Mouse (Mus musculus) CH12.LX (cell line): Measurements from ENCODE around the gene Fbxo3. TPM values are rescaled to one million over a fixed set of nuclear protein-coding genes. Genes with fewer than 3 reads are reported as not detected.

Experiments
- DNase-seq: peaks from one replicate; pipeline ENCODE4 v3.0.0-alpha.2; 2013; ENCODE audit errors: extremely low read depth
- H3K27ac ChIP-seq: 2 replicates; pipeline ENCODE4 v1.5.1; 2012; ENCODE audit warnings: low read depth, mild to moderate bottlenecking, control low read depth, moderate library complexity; ENCODE audit not compliant: insufficient read depth
- H3K27me3 ChIP-seq: replicated peaks from 2 replicates; pipeline ENCODE3; 2012; ENCODE audit warnings: inconsistent platforms
- H3K36me3 ChIP-seq, 2 experiments: replicated peaks in 1 of 2; 2 replicates each; pipeline versions ENCODE3 to v1.6.1; 2012; ENCODE audit warnings: inconsistent platforms in 1 of 2, low read length in 1 of 2, mild to moderate bottlenecking in 1 of 2, mixed read lengths in 1 of 2, moderate library complexity in 1 of 2; ENCODE audit not compliant: control insufficient read depth in 1 of 2, insufficient read depth in 1 of 2
- H3K4me1 ChIP-seq, 2 experiments: 2 replicates each; pipeline ENCODE4 v1.6.1; 2012; ENCODE audit warnings: inconsistent platforms in 1 of 2, moderate library complexity in 1 of 2; ENCODE audit not compliant: insufficient read depth in 2 of 2, control insufficient read depth in 1 of 2
- H3K4me2 ChIP-seq: 2 replicates; pipeline ENCODE4 v1.6.1; 2012; ENCODE audit warnings: low read depth, mild to moderate bottlenecking, control low read depth; ENCODE audit not compliant: poor library complexity, insufficient read depth, severe bottlenecking
- H3K4me3 ChIP-seq, 3 experiments: fragments of 150-350 bp in 1 of 3; sonication (generic) in 1 of 3; replicated peaks in 1 of 3; 2 replicates each; pipeline versions ENCODE3 to v1.5.1; 2011 to 2012; ENCODE audit warnings: low read depth in 2 of 3, low read length in 2 of 3, mild to moderate bottlenecking in 2 of 3, moderate library complexity in 2 of 3, control low read depth in 1 of 3, improper control_type of control experiment in 1 of 3, inconsistent platforms in 1 of 3, mixed read lengths in 1 of 3; ENCODE audit not compliant: poor library complexity in 1 of 3
- H3K79me2 ChIP-seq: replicated peaks from 2 replicates; pipeline ENCODE4 v1.6.1; 2012; ENCODE audit warnings: mild to moderate bottlenecking, moderate library complexity; ENCODE audit not compliant: control insufficient read depth, poor library complexity, insufficient read depth, severe bottlenecking; ENCODE audit errors: extremely low read depth
- H3K9ac ChIP-seq: 2 replicates; pipeline ENCODE4 v1.6.1; 2012; ENCODE audit warnings: low read depth, mild to moderate bottlenecking, control low read depth, moderate library complexity; ENCODE audit not compliant: insufficient read depth
- H3K9me3 ChIP-seq: replicated peaks from 2 replicates; pipeline ENCODE3; 2012; ENCODE audit warnings: low read length, inconsistent platforms, mixed read lengths
- BHLHE40 ChIP-seq: IDR thresholded peaks from 2 replicates; pipeline ENCODE4 v1.6.1; 2011; ENCODE audit warnings: mild to moderate bottlenecking, low read depth, low read length, improper control_type of control experiment
- CHD1 ChIP-seq: IDR thresholded peaks from 2 replicates; pipeline ENCODE4 v1.6.1; 2012; ENCODE audit warnings: low read depth, low read length, improper control_type of control experiment, inconsistent platforms
- CHD2 ChIP-seq: IDR thresholded peaks from 2 replicates; pipeline ENCODE4 v1.6.1; 2011; ENCODE audit warnings: low read length, improper control_type of control experiment
- CTCF ChIP-seq, 2 experiments: IDR thresholded peaks in 1 of 2; conservative IDR thresholded peaks in 1 of 2; 2 replicates each; pipeline ENCODE4 v1.5.1; 2011 to 2012; ENCODE audit warnings: low read depth in 2 of 2, low read length in 2 of 2, improper control_type of control experiment in 1 of 2, inconsistent platforms in 1 of 2, mild to moderate bottlenecking in 1 of 2, moderate library complexity in 1 of 2
- E2F4 ChIP-seq: IDR thresholded peaks from 2 replicates; pipeline ENCODE4 v1.6.1; 2011; ENCODE audit warnings: low read depth, low read length, improper control_type of control experiment; ENCODE audit not compliant: insufficient replicate concordance
- ELF1 ChIP-seq: IDR thresholded peaks from 2 replicates; pipeline ENCODE4 v1.6.1; 2014; ENCODE audit warnings: low read depth, mild to moderate bottlenecking, inconsistent platforms, low read length, improper control_type of control experiment
- EP300 ChIP-seq: IDR thresholded peaks from 2 replicates; pipeline ENCODE4 v1.6.1; 2011; ENCODE audit warnings: low read length, improper control_type of control experiment
- ETS1 ChIP-seq: conservative IDR thresholded peaks from 2 replicates; pipeline ENCODE4 v1.6.1; 2012; ENCODE audit warnings: low read depth, mild to moderate bottlenecking, inconsistent platforms, low read length, improper control_type of control experiment, moderate library complexity
- GABPA ChIP-seq: IDR thresholded peaks from 2 replicates; pipeline ENCODE4 v1.6.1; 2012; ENCODE audit warnings: low read depth, low read length, improper control_type of control experiment, inconsistent platforms; ENCODE audit not compliant: insufficient replicate concordance
- HCFC1 ChIP-seq: IDR thresholded peaks from 2 replicates; pipeline ENCODE4 v1.6.1; 2012; ENCODE audit warnings: low read depth, mild to moderate bottlenecking, inconsistent platforms, low read length, improper control_type of control experiment
- IRF4 ChIP-seq: IDR thresholded peaks from 2 replicates; pipeline ENCODE4 v1.6.1; 2014; ENCODE audit warnings: low read depth, mild to moderate bottlenecking, inconsistent platforms, low read length, improper control_type of control experiment
- JUN ChIP-seq: IDR thresholded peaks from 2 replicates; pipeline ENCODE4 v1.6.1; 2011; ENCODE audit warnings: low read depth, mild to moderate bottlenecking, low read length, improper control_type of control experiment, moderate library complexity; ENCODE audit not compliant: insufficient read depth
- JUND ChIP-seq: conservative IDR thresholded peaks from 2 replicates; pipeline ENCODE4 v1.6.1; 2011; ENCODE audit warnings: low read depth, low read length, improper control_type of control experiment
- KAT2A ChIP-seq: IDR thresholded peaks from 2 replicates; pipeline ENCODE4 v1.6.1; 2012; ENCODE audit warnings: low read length, improper control_type of control experiment, inconsistent platforms; ENCODE audit not compliant: insufficient replicate concordance
- MAFK ChIP-seq: IDR thresholded peaks from 2 replicates; pipeline ENCODE4 v1.6.1; 2011; ENCODE audit warnings: low read length, improper control_type of control experiment; ENCODE audit not compliant: insufficient replicate concordance
- MAZ ChIP-seq: IDR thresholded peaks from 2 replicates; pipeline ENCODE4 v1.6.1; 2012; ENCODE audit warnings: low read depth, mild to moderate bottlenecking, inconsistent platforms, low read length, improper control_type of control experiment, moderate library complexity
- MEF2A ChIP-seq: IDR thresholded peaks from 2 replicates; pipeline ENCODE4 v1.6.1; 2014; ENCODE audit warnings: low read depth, mild to moderate bottlenecking, inconsistent platforms, low read length, improper control_type of control experiment, borderline replicate concordance
- MXI1 ChIP-seq: IDR thresholded peaks from 2 replicates; pipeline ENCODE4 v1.6.1; 2011; ENCODE audit warnings: mild to moderate bottlenecking, low read depth, low read length, improper control_type of control experiment
- MYC ChIP-seq: IDR thresholded peaks from 2 replicates; pipeline ENCODE4 v1.6.1; 2011; ENCODE audit warnings: low read depth, mild to moderate bottlenecking, improper control_type of control experiment, low read length
- NELFE ChIP-seq: IDR thresholded peaks from 2 replicates; pipeline ENCODE4 v1.6.1; 2011; ENCODE audit warnings: low read depth, low read length, improper control_type of control experiment
- NRF1 ChIP-seq: IDR thresholded peaks from 2 replicates; pipeline ENCODE4 v1.6.1; 2014; ENCODE audit warnings: low read depth, mild to moderate bottlenecking, inconsistent platforms, low read length, improper control_type of control experiment, moderate library complexity
- PAX5 ChIP-seq: IDR thresholded peaks from 2 replicates; pipeline ENCODE4 v1.6.1; 2012; ENCODE audit warnings: low read length, inconsistent platforms, mixed read lengths
- POLR2A ChIP-seq: IDR thresholded peaks from 2 replicates; pipeline ENCODE4 v1.6.1; 2011; ENCODE audit warnings: low read depth, mild to moderate bottlenecking, improper control_type of control experiment, low read length
- POLR2AphosphoS2 ChIP-seq: IDR thresholded peaks from 2 replicates; pipeline ENCODE4 v1.6.1; 2011; ENCODE audit warnings: low read depth, low read length, improper control_type of control experiment
- RAD21 ChIP-seq: IDR thresholded peaks from 2 replicates; pipeline ENCODE4 v1.6.1; 2011; ENCODE audit warnings: low read depth, mild to moderate bottlenecking, low read length, improper control_type of control experiment, moderate library complexity
- RCOR1 ChIP-seq: conservative IDR thresholded peaks from 2 replicates; pipeline ENCODE4 v1.6.1; 2012; ENCODE audit warnings: low read depth, mild to moderate bottlenecking, inconsistent platforms, low read length, improper control_type of control experiment
- SIN3A ChIP-seq: IDR thresholded peaks from 2 replicates; pipeline ENCODE4 v1.6.1; 2012; ENCODE audit warnings: low read length, improper control_type of control experiment, inconsistent platforms
- SMC3 ChIP-seq: IDR thresholded peaks from 2 replicates; pipeline ENCODE4 v1.6.1; 2011; ENCODE audit warnings: low read depth, low read length, improper control_type of control experiment
- TBP ChIP-seq: conservative IDR thresholded peaks from 2 replicates; pipeline ENCODE4 v1.6.1; 2011; ENCODE audit warnings: low read depth, low read length, improper control_type of control experiment
- TCF12 ChIP-seq: IDR thresholded peaks from 2 replicates; pipeline ENCODE4 v1.6.1; 2014; ENCODE audit warnings: low read depth, mild to moderate bottlenecking, inconsistent platforms, low read length, improper control_type of control experiment
- UBTF ChIP-seq: IDR thresholded peaks from 2 replicates; pipeline ENCODE4 v1.6.1; 2012; ENCODE audit warnings: low read depth, mild to moderate bottlenecking, inconsistent platforms, low read length, improper control_type of control experiment, moderate library complexity
- USF1 ChIP-seq: IDR thresholded peaks from 2 replicates; pipeline ENCODE4 v1.6.1; 2014; ENCODE audit warnings: low read depth, mild to moderate bottlenecking, inconsistent platforms, low read length, improper control_type of control experiment
- USF2 ChIP-seq: conservative IDR thresholded peaks from 2 replicates; pipeline ENCODE4 v1.6.1; 2011; ENCODE audit warnings: low read depth, low read length, improper control_type of control experiment
- ZC3H11A ChIP-seq: IDR thresholded peaks from 2 replicates; pipeline ENCODE4 v1.6.1; 2012; ENCODE audit warnings: low read depth, mild to moderate bottlenecking, inconsistent platforms, low read length, improper control_type of control experiment
- ZKSCAN1 ChIP-seq: IDR thresholded peaks from 2 replicates; pipeline ENCODE4 v1.6.1; 2012; ENCODE audit warnings: low read depth, inconsistent platforms, low read length, improper control_type of control experiment, borderline replicate concordance
- ZMIZ1 ChIP-seq: IDR thresholded peaks from 2 replicates; pipeline ENCODE4 v1.6.1; 2012; ENCODE audit warnings: low read depth, mild to moderate bottlenecking, inconsistent platforms, low read length, improper control_type of control experiment
- ZNF384 ChIP-seq: IDR thresholded peaks from 2 replicates; pipeline ENCODE4 v1.6.1; 2012; ENCODE audit warnings: low read depth, low read length, improper control_type of control experiment, inconsistent platforms
- dilution Hi-C: fragments of 300-500 bp; cut with MboI; formaldehyde crosslinking; loops from 2 replicates; pipeline ENCODE4 v1.14.3; 2020; ENCODE audit warnings: low sequenced_read_pairs; ENCODE audit not compliant: extremely low pct_unique_long_range_greater_than_20kb, extremely low pct_ligation_motif_present
- in situ Hi-C: fragments of 300-500 bp; cut with MboI; formaldehyde crosslinking; loops from 3 replicates; pipeline ENCODE4 v1.14.3; 2019; ENCODE audit warnings: low sequenced_read_pairs, low pct_ligation_motif_present, low pct_unique_long_range_greater_than_20kb, mixed read lengths
- polyA plus RNA-seq: library from polyadenylated mRNA; unstranded; fragments of >175 nt; gene quantifications from 2 replicates; pipeline ENCODE4 v1.2.1, GENCODE M21; 2012; ENCODE audit warnings: low read depth; ENCODE audit not compliant: insufficient read length
- total RNA-seq, 2 experiments: library from RNA; depleted of rRNA; stranded (reverse); fragments of 300-350 nt in 1 of 2; fragments of >200 nt in 1 of 2; gene quantifications; 2 replicates each; pipeline ENCODE4 v1.2.3; 2012 to 2014

Fbxo3 gene
- total and polyA plus RNA-seq, 3 experiments = 29.7 to 63.7 (median 38.4) TPM

DNA sequence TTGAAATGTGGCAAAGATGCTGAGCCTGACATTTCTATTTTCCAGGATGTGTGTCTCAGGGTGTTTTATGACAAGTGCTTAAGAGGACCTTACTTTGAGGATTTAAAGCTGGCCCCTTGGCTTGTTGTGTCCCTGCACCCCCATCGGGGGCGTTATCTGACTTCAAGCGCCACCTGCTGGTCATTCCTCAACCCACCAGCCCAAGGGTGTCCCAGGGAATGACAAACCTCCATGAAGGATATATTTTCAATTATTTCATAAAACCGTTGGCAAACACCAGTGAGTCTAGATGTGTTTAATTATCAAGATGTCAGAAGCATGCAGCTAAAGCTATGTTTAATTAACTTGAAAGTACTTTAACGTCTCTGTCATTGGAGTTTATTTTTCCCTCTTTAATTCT lies 45.3 kb upstream of the Fbxo3 start:
- H3K4me3 ChIP-seq = no peak overlapping the region
- no peaks in the 10 kb centered on the region; the same call in 1 of the 2 replicates for H3K79me2 ChIP-seq
- no peaks in the 10 kb centered on the region for H3K9me3 ChIP-seq
- no peak overlapping the region for H3K4me2 ChIP-seq
- no peak overlapping the region for H3K27ac ChIP-seq
- dilution Hi-C loops (no loop called here), in situ Hi-C loops (loop anchor here (5.0 to 25.0 kb wide), 3 partner anchors 85 to 520 kb away; no protein-coding TSS in a partner anchor)
- TF ChIP-seq HCFC1 = no peak
- no peak for TF ChIP-seq UBTF
- TF ChIP-seq RAD21 = peak; percentile 97
- TF ChIP-seq USF2 = no peak
- TF ChIP-seq ZMIZ1 = no peak
- no peak for TF ChIP-seq MAFK
- TF ChIP-seq MYC = peak; percentile 25; the same call in 1 of the 2 replicates
- TF ChIP-seq ZC3H11A = peak; percentile 98
- 0 out of 2 replicates have a peak, but pooled peaks have one; percentile 52 for TF ChIP-seq MEF2A
- TF ChIP-seq JUN = no peak
- TF ChIP-seq NRF1 = no peak
- TF ChIP-seq SIN3A = no peak; the same call in 1 of the 2 replicates
- peak; percentile 58 to 99; a peak in 3 of 4 replicates for TF ChIP-seq CTCF (conservative IDR thresholded peaks at IDR 0.05 in 1 of 2, IDR thresholded peaks at IDR 0.05 in 1 of 2; ENCODE audit: low read depth in 2 of 2, low read length in 2 of 2)
- TF ChIP-seq TBP = no peak
- TF ChIP-seq ETS1 = 0 out of 2 replicates have a peak, but pooled peaks have one; percentile 16
- TF ChIP-seq ZNF384 = peak; percentile 27; the same call in 1 of the 2 replicates
- 0 out of 2 replicates have a peak, but pooled peaks have one; percentile 13 for TF ChIP-seq POLR2A
- no peak for TF ChIP-seq USF1
- TF ChIP-seq BHLHE40 = 0 out of 2 replicates have a peak, but pooled peaks have one; percentile 17
- TF ChIP-seq EP300 = no peak
- TF ChIP-seq JUND = no peak
- TF ChIP-seq MXI1 = no peak
- peak; percentile 73; the same call in 1 of the 2 replicates for TF ChIP-seq MAZ
- no peak for TF ChIP-seq ZKSCAN1
- peak; percentile 43; the same call in 1 of the 2 replicates for TF ChIP-seq NELFE
- TF ChIP-seq IRF4 = peak; percentile 41; the same call in 1 of the 2 replicates
- no peak for TF ChIP-seq PAX5
- TF ChIP-seq ELF1 = no peak
- no peak for TF ChIP-seq KAT2A
- 0 out of 2 replicates have a peak, but pooled peaks have one; percentile 34 for TF ChIP-seq TCF12
- TF ChIP-seq GABPA = no peak
- TF ChIP-seq POLR2AphosphoS2 = 0 out of 2 replicates have a peak, but pooled peaks have one; percentile 38
- TF ChIP-seq E2F4 = no peak
- peak; percentile 99 for TF ChIP-seq SMC3
- no peak for TF ChIP-seq RCOR1
- no peak for TF ChIP-seq CHD1
- TF ChIP-seq CHD2 = peak; percentile 45
- DNase-seq = peak; percentile 76
- H3K9ac ChIP-seq = no peak overlapping the region
- no peaks in the 10 kb centered on the region for H3K27me3 ChIP-seq
- peaks cover 0 to 7% of the 10 kb centered on the region in 2 experiments; a peak in 2 of 4 replicates for H3K4me1 ChIP-seq
- H3K36me3 ChIP-seq = peaks cover 30 to 45% of the 10 kb centered on the region in 2 experiments
